ENCODE assay signal across 11 mouse cellular contexts in genomic region chr10:128790398-128791124, GRCm38 (mm10). TPM values are rescaled to one million over a fixed set of nuclear protein-coding genes. Genes with fewer than 3 reads are reported as not detected.
DNase-seq lines count a peak whose midpoint lies in the region.
"Had no signal": no experiment of that assay in that cellular context is flagged by ENCODE, and none has a peak within 500 bp of the region (broad histone marks: within the 10 kb centered on the region; RNA-seq: fewer than 3 reads in every experiment).

TSS of gene Mmp19 (plus strand) at chr10:128790910.

- peak; percentile 38 to 59 for DNase-seq in heart, adult 18-20 months
- DNase-seq in heart, postnatal 25 days (ENCODE audit: low spot score) = no peak
- peak; percentile 43 for DNase-seq in adrenal gland, postnatal 25 days
- DNase-seq in liver = peak; percentile 35
- no peak for DNase-seq in right cerebral cortex, adult 2 months (ENCODE audit: low spot score in 2 of 2)
- DNase-seq in testis, postnatal 10 days (ENCODE audit: low spot score) = no peak
- no peak for DNase-seq in left cerebral cortex, postnatal 4 days
- DNase-seq: kidney, adult 9 months had no signal

- peaks cover 51% of the 10 kb centered on the region for H3K4me1 ChIP-seq in megakaryocyte, embryonic 14.5 days
- H3K4me1 ChIP-seq: forebrain, embryonic 10.5 days; midbrain, embryonic 15.5 days had no signal

- intact Hi-C loops in heart, postnatal 25 days (cut with DNase I) = no loop called here
- intact Hi-C loops in left cerebral cortex, postnatal 4 days (cut with DNase I) = no loop called here

- no peaks in the 10 kb centered on the region for H3K9me3 ChIP-seq in megakaryocyte, embryonic 14.5 days
- H3K9me3 ChIP-seq: forebrain, embryonic 10.5 days; midbrain, embryonic 15.5 days had no signal

- peaks cover 22% of the 10 kb centered on the region for H3K36me3 ChIP-seq in megakaryocyte, embryonic 14.5 days (replicated peaks; ENCODE audit: low read length)
- H3K36me3 ChIP-seq: forebrain, embryonic 10.5 days; midbrain, embryonic 15.5 days had no signal

- H3K4me3 ChIP-seq in megakaryocyte, embryonic 14.5 days (replicated peaks) = peak within 1 kb of the TSS; percentile 83
- H3K4me3 ChIP-seq: forebrain, embryonic 10.5 days; midbrain, embryonic 15.5 days had no signal

- peaks cover 2% of the 10 kb centered on the region for H3K27me3 ChIP-seq in megakaryocyte, embryonic 14.5 days (replicated peaks)
- H3K27me3 ChIP-seq: midbrain, embryonic 15.5 days had no signal

RNA-seq across cellular contexts. Expression of gene Mmp19, which starts in this region (rescaled TPM):
- 1 to 10 TPM; 1.9 to 3.7 TPM for total RNA-seq in heart, adult 18-20 months (2021)
- 1 to 10 TPM; 3.1 to 3.2 TPM for total RNA-seq in heart, postnatal 25 days (2021)
- 38.6 and 46.9 TPM in 2 replicates for total RNA-seq in adrenal gland, postnatal 25 days (2021)
- 3.4 TPM in 1 of 2 replicates, not detected in the other for polyA plus RNA-seq in megakaryocyte, embryonic 14.5 days (2012; ENCODE audit: insufficient read depth, low replicate concordance)
- total RNA-seq in left cerebral cortex, postnatal 4 days (2021) = 1 to 10 TPM in 1 of 2 experiments, under 1 TPM in 1; 0.74 to 1.3 TPM

Comparison
In these comparisons a context has a peak if more than half of its experiments do, and no peak if none do; other contexts are left out.
1. DNase-seq: peak in heart, adult 18-20 months (2 of 2), adrenal gland, postnatal 25 days (single experiment) and liver (single experiment); none in heart, postnatal 25 days (single experiment), right cerebral cortex, adult 2 months (0 of 2), testis, postnatal 10 days (single experiment) and left cerebral cortex, postnatal 4 days (single experiment).